Mouse (Mus musculus): ENCODE results near the gene Sbf2. TPM values are rescaled to one million over a fixed set of nuclear protein-coding genes. Genes with fewer than 3 reads are reported as not detected.
A peak's percentile ranks its signal among the peaks of the same experiment; 100 is the strongest.

The Sbf2 gene
- total RNA-seq, 1 experiment from 2014 or later = 2.4 TPM

DNA sequence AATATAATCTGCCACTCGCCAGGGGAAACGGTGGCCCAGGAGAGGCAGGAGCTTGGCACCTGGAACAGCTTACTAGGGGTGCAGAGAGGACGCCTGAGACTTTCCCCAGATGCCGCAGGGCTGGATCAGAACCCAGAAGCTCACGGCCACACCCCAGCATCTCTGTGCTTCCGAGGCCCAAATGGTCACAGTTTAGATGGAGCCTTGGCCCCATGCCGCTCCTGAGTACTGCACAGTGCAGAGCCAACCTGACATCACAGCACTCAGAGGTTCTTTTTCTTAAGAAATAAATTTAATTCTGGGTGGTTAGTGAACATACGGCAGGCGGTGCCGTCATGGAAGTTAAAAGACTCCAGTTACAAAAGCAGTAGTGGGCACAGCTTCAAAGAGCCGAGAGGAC is 307.0 kb downstream of the Sbf2 start:
- ATAC-seq (replicated peaks in 1 of 2; ENCODE audit: insufficient read depth in 1 of 2, low FRiP score in 2 of 2, low TSS enrichment in 1 of 2, low read depth in 1 of 2, poor library complexity in 2 of 2, severe bottlenecking in 2 of 2) = no peak

DNA sequence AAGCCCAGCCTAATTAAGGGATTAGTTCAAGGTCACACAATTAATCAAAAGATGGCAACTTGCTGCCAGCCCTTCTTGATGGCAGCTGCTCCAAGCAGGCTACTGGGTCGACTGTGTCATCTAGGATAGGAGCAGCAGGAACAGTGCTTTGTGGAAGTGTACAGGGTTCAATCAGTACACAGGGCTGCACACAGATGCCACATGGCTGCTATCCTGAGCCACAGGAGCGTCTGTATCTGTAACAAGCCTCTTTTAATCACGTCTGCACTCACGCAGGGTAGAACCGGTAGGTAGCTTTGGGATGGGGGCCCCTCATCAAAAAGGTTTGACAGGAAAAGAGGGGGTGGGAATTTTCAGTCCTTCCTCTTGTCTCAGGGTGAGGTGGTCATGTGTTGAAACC is 308.4 kb downstream of the Sbf2 start:
- ATAC-seq (replicated peaks in 1 of 2; ENCODE audit: insufficient read depth in 1 of 2, low FRiP score in 2 of 2, low TSS enrichment in 1 of 2, low read depth in 1 of 2, poor library complexity in 2 of 2, severe bottlenecking in 2 of 2) = no peak

DNA sequence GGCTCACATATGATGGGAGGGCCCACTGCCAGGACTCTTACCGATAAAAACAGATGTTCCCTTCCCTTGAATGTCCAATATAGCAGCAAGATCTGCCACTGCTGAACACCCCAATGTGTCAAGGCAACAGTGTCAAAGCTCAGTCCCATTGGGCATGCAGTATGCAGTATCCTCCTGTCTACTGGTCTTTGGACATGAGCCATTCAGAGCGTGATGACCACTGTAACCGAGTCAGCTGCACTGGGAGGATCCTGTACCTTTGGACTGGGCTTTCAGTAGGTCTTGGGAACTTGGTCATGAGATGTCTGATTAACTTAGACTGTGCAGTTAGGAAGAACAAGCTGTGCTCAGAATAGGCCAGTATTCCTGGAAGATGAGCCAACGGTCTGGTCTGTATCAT is 309.2 kb downstream of the Sbf2 start:
- ATAC-seq (replicated peaks in 1 of 2; ENCODE audit: insufficient read depth in 1 of 2, low FRiP score in 2 of 2, low TSS enrichment in 1 of 2, low read depth in 1 of 2, poor library complexity in 2 of 2, severe bottlenecking in 2 of 2) = no peak

DNA sequence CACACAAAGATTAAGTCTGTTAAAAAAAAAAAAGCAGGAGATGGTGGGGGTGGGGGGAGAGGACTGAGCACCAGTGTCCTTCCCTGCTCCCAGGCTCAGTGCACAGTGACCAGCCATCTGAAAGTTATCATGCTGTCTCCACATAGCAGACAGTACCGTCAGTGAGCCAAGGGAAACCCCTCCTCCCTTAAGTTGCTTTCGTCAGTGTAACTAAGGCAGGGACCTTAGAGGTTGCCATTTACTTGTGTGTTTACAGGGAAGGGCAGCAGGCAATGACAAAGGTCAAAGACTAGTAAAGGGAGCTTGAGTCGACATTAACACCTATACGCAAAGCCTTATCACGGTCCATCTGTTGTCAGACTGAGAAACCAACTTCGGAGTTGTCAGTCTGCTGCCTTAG is 311.8 kb downstream of the Sbf2 start:
- ATAC-seq (replicated peaks in 1 of 2; ENCODE audit: insufficient read depth in 1 of 2, low FRiP score in 2 of 2, low TSS enrichment in 1 of 2, low read depth in 1 of 2, poor library complexity in 2 of 2, severe bottlenecking in 2 of 2) = no peak

DNA sequence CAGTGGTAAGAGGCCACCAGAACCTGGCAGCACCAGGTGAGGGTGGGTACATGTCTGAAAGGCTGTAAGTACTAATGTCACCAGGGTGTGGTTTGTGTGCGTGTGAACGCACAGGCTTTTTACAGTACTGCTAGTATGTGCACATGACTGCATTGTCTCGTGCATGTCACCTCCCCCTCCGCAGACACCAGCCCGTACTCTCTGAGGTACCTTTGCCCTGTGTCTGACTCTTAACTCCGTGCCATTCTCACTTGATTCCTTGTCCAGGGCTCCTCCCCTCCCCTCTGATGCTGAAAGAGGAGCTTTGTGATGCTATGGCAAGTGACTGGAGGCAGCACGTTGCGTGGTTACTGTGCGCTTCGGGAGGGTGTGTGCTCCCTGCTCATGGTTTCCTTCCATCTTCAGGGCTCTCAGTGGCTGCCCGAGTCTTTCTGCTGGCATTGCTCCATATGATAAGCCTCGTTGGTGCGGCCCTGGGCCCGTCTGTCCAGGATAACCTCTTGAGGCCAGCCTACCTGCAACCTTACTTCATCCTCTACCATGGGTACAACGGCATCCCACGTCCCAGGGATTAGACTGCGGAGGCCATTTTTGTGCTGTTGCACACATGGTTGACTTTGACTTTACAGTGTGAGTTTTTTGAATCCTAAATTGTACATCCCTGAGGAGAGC is 315.8 kb downstream of the Sbf2 start:
- no peak for ATAC-seq (replicated peaks in 1 of 2; ENCODE audit: insufficient read depth in 1 of 2, low FRiP score in 2 of 2, low TSS enrichment in 1 of 2, low read depth in 1 of 2, poor library complexity in 2 of 2, severe bottlenecking in 2 of 2)

DNA sequence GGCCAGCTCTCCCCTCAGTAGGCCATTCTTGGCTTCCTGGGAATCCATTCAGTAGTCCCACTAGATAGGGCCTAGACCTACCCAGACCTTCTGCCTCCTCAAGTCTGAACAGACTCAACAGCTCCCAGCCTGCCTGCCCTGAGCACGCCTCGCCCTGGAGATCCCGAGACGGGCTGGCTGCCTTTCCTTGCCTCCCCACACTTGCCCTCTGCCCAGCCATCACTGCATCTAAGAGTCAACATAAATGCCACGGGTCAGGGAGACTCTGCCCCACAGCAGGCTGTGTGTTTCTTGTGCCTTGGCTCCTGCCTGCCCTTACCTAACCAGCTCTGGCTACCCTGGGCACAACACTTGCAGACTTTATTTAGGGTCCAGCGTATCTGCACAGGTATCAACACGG is 316.6 kb downstream of the Sbf2 start:
- ATAC-seq (replicated peaks in 1 of 2; ENCODE audit: insufficient read depth in 1 of 2, low FRiP score in 2 of 2, low TSS enrichment in 1 of 2, low read depth in 1 of 2, poor library complexity in 2 of 2, severe bottlenecking in 2 of 2) = no peak

DNA sequence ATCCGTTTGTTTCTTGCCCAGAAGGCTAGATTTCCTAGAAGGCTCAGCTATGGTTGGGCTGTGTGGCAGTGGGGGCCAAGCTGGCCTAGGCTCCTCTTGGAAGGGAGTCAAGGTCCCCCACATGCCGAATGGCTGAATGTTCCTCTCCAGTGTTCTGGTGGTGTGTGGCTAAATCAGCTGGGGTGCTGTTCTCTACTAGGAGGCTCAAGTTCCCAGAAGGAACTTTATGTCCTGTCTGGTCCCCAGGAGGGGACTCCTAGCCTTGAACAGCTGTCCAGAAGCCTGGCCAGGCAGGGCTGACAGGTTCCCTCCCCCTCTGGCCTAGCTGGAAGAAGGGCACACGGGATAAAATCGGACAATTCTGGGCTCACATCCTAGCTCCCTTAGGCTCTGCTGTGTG is 317.1 kb downstream of the Sbf2 start:
- no peak for ATAC-seq (replicated peaks in 1 of 2; ENCODE audit: insufficient read depth in 1 of 2, low FRiP score in 2 of 2, low TSS enrichment in 1 of 2, low read depth in 1 of 2, poor library complexity in 2 of 2, severe bottlenecking in 2 of 2)

DNA sequence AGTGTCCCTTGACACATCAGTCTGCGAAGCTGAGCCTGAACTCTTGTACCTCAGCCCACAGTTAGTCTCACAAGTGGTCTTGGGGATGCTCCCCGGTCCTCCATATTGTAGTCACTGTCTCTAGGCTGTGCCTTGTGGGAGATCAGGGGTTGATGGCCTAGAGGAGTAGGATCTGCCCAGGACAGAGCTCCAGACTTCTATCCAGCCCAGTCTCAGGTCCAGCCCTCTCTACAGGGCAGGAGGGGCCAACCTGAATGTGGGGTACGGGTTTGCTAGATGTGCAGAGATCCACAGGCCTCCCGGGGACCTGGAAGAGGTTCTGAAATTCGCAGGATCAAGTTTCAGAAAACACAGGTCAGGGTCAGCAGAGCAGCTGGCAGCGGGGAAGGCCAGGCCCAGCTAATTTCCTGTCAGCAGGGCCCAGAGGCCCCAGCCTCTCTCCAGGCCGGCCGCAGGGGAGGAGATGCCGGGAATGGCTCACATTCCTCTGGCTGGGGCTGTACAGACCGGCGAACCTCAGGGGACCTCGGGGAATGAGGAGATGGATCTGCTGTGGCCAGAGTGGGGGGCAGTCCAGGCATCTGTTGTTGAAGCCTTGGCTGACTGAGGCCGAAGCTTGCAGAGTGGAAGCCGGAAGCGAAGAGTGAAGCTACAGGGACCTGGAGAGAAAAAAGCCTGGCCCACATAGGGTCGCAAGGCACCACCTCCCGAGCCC is 317.7 kb downstream of the Sbf2 start:
- ATAC-seq (replicated peaks in 1 of 2; ENCODE audit: insufficient read depth in 1 of 2, low FRiP score in 2 of 2, low TSS enrichment in 1 of 2, low read depth in 1 of 2, poor library complexity in 2 of 2, severe bottlenecking in 2 of 2) = no peak

DNA sequence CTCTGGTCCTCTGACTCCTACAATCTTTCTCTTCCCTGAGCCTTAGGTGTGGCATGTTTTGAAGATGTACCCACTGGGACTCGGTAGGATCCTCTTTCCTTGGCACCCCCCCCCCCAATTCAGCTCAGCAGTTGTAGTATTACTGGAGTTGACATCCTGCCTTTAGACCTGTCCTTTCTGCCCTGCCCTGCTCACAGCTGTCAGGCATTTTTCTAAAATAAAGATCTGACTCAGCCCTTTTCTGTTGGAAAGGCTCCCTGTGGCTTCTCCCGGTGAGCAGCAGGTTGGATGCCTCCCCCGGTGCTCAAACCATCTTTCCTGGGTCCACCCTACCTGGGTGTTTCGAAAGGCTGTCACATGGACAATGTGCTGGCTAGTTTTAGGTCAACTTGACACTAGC is 325.1 kb downstream of the Sbf2 start:
- no peak for ATAC-seq (replicated peaks in 1 of 2; ENCODE audit: insufficient read depth in 1 of 2, low FRiP score in 2 of 2, low TSS enrichment in 1 of 2, low read depth in 1 of 2, poor library complexity in 2 of 2, severe bottlenecking in 2 of 2)

DNA sequence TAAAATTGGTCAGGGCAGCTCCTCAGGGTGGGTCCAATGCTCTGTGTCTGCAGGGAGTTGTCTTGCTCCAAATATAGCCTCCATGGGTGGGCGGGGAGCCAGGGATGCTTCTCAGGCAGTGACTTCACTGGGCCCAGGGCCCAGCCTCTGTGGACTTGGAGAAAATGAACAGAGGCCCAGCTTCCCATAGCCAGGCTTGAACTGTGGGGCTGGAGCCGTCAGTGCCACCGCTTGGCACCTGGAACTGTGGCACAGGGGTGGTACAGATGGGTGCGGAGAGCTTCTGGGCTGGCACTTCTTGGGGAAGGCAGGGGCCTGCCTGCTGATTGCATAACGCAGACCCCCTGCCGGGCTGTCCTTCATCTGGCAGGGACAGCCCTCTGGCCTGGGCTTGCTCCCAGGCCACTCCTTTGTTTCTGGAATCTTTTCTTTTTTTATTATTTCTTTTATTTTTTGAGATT is 326.0 kb downstream of the Sbf2 start:
- no peak for ATAC-seq (replicated peaks in 1 of 2; ENCODE audit: insufficient read depth in 1 of 2, low FRiP score in 2 of 2, low TSS enrichment in 1 of 2, low read depth in 1 of 2, poor library complexity in 2 of 2, severe bottlenecking in 2 of 2)

DNA sequence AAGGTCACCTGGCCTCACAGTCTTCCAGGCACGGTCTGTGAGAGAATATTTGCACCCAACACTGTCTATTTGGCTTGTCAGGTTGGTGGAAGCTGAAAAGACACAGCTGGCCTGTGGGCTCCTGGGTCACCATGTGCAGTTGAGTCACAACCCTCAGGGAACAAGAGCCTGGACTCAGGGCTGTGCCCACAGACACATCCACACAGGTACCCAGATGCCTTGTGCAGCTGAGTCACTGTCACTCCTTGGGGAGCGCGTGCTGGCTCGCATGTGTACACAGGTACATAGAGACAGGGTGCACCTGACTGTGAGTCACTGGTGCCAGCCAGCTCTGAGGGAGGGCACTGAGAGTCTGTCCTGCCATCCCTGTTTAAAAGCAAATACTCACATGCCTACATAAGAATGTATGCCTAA is 326.5 kb downstream of the Sbf2 start:
- no peak for ATAC-seq (replicated peaks in 1 of 2; ENCODE audit: insufficient read depth in 1 of 2, low FRiP score in 2 of 2, low TSS enrichment in 1 of 2, low read depth in 1 of 2, poor library complexity in 2 of 2, severe bottlenecking in 2 of 2)

DNA sequence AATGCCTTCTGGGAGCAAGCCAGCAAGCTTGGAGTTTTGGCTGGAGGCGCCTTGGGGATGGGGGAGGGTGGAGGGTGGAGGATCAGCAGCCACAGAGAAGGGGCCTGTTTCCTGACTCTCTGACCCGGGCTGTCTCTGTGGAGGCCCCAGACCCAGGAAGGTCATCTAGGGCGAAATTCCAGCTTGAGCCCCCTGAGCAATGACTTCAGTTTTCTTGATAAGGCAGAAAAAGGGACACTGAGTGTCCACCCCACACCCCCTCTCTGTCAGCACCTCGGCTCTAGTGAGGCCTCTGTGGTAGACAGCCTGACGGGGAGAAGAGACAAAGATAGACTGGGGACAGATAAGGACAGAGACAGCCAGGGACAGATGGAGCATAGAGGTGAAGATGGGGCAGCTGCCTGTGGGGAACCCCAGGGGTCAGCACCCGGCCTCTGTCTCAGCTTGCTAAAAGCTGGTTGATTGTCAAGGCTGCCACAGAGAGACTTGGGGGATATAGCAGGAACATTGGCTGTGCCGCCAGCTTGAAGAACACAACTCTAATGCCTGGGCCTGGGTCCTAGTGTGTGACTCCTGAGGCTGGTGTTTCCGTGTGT is 327.1 kb downstream of the Sbf2 start:
- no peak for ATAC-seq (replicated peaks in 1 of 2; ENCODE audit: insufficient read depth in 1 of 2, low FRiP score in 2 of 2, low TSS enrichment in 1 of 2, low read depth in 1 of 2, poor library complexity in 2 of 2, severe bottlenecking in 2 of 2)

DNA sequence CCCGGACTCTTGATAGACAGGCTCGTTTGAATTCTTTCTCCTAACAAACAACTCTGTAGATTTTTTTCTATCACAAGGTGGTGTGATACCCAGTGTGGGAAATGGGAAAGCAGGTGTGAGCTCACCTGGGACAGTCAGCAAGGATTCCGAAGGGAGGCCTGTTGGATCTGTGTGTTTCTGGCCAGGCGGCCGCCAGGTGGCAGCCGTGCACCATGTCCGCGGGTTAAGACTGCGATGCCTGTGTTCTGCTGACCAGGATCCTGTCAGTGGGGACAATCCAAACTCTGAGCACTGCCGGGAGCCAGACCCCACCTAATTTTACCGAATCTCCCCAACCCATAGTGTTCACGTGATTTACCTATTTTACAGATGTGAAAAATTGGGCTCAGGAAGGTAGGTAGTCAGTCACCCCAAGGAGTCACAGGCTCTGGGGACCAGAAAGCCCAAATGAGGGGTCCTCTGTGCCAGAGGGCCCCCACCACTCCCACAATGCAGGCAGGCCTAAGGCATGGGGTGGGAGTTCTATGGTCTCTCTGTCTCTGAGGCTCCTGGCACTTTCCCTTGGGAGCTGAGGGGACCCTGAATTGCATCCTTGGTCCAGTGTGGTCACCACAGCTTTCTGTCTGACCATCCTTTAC is 327.8 kb downstream of the Sbf2 start:
- ATAC-seq (replicated peaks in 1 of 2; ENCODE audit: insufficient read depth in 1 of 2, low FRiP score in 2 of 2, low TSS enrichment in 1 of 2, low read depth in 1 of 2, poor library complexity in 2 of 2, severe bottlenecking in 2 of 2) = peak; percentile 69 to 75

DNA sequence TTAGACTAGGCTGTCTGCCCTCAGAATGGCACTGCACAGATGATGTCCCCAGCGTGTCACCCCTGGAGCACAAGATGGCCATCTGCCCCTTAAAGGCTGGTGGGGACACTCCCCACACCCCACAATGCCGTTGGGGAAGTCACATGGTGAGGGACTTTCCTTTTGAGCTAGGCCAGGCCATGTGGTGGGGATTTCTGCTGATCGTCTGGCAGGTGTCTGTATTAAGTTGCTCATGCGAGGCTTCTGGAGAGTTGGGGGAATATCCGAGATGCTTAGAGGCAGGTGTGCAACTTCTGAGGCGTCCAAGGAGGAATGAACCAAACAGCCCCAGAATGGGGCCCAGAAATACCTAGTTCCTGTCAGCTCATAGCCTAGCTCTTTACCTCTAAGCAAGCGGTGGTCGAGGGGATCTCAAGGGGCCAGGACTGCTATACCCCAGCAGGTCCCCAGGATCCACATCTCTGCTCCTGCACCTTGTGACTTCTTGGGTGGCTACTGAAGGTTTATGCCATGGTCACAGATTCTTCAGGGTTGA is 328.5 kb downstream of the Sbf2 start:
- ATAC-seq (replicated peaks in 1 of 2; ENCODE audit: insufficient read depth in 1 of 2, low FRiP score in 2 of 2, low TSS enrichment in 1 of 2, low read depth in 1 of 2, poor library complexity in 2 of 2, severe bottlenecking in 2 of 2) = no peak

DNA sequence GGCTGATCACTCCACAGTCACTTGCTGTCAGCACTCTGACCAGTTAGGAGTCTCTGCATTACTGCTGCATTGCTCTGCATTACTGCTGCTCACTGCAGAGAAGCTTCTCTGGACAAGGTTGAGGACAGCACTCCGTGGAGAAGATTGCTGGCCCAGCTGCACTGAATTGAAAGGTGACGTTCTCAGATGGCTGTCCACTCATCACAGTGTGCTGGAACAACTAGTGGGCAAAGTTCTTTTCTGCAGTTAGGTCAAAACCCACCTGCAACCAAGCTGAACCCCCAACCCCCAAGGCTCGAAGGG is 328.9 kb downstream of the Sbf2 start:
- ATAC-seq (replicated peaks in 1 of 2; ENCODE audit: insufficient read depth in 1 of 2, low FRiP score in 2 of 2, low TSS enrichment in 1 of 2, low read depth in 1 of 2, poor library complexity in 2 of 2, severe bottlenecking in 2 of 2) = no peak

DNA sequence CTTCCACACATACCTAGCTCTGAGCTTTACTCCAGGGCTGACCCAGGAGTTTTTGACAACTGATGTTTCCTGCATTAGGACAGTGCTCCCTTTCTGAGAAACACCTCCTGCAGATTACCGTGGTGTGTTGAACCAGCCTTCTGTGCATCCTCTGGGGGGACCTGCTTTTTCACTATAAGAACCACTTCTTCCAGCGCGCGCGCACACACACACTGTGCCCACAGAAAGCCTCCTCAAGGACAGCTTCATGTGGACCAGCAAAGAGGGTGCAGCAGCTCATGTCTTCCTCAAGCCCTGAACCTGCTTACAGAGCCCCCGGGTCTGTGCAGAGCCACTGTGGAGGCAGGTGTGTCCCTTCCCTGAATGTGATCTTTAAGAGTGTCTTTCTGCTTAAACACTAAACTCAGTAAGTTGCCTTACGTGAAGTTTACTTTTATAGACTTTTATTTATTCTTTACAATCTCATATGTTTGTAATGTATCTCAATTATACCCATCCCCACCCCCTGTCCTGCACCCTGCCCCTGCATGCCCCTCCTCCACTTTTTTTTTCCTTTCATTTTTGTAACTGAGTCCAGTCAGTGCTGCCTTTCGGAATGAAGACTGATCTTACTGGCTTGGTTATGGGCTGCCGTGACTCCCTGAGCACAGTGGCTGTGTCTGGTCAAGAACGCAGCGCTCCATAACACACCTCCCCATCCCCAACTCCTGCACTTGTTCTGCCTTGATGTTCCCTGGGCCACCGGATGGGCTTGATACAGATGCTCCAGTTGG is 329.5 kb downstream of the Sbf2 start:
- ATAC-seq (replicated peaks in 1 of 2; ENCODE audit: insufficient read depth in 1 of 2, low FRiP score in 2 of 2, low TSS enrichment in 1 of 2, low read depth in 1 of 2, poor library complexity in 2 of 2, severe bottlenecking in 2 of 2) = no peak

DNA sequence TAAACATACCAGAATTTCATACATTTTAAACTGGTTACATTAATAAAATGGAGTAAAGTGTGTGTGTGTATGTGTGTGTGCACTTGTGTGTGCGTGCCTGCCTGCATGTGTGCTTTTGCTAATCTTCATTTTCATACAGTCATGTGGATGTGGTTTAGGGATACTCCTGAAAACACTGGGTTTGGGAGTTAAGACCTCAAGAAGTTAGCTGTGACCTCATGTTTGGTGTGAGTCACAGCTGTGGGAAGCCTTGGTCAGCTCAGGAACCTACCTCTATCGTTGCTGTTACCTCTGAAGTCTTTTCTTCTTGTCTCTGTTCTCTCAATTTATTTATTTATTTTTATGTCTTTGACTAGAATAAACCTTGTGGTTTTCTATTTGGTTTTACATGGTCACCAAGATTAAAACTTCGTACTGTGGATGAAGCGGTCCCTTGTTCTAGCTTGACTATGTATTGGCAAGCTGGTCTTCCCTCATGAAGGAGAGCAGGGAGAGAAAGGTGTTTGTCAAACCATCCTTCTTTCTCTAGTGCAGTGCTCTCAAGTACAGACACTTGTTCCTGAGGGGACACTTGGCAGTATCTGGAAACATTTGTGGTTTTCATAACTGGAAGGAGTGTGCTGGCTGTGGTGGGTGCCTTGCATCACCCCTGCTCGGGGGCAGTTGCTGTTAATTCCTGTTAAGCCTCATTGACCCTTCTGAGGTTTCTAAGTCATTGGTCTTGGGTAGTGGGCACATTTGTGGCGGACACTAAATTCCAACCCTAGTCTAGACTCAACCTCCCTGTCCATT is 331.0 kb downstream of the Sbf2 start:
- ATAC-seq (replicated peaks in 1 of 2; ENCODE audit: insufficient read depth in 1 of 2, low FRiP score in 2 of 2, low TSS enrichment in 1 of 2, low read depth in 1 of 2, poor library complexity in 2 of 2, severe bottlenecking in 2 of 2) = no peak

All from hematopoietic stem cell, adult 5-6 weeks (primary cell).